Mouse (Mus musculus): ENCODE measurements around the gene Cldn2. TPM values are rescaled to one million over a fixed set of nuclear protein-coding genes. Genes with fewer than 3 reads are reported as not detected.
"Not testable (repeated sequence)": the region's sequence is repeated elsewhere in the genome, so short reads cannot be mapped to it uniquely, and the experiment has no call there.

Cldn2 gene
- polyA plus RNA-seq (2016; fragmentation: Nextera tagmentation; extraction: Ambion mirVana), result 0.18 TPM in 1 of 2 replicates, not detected in the other

DNA sequence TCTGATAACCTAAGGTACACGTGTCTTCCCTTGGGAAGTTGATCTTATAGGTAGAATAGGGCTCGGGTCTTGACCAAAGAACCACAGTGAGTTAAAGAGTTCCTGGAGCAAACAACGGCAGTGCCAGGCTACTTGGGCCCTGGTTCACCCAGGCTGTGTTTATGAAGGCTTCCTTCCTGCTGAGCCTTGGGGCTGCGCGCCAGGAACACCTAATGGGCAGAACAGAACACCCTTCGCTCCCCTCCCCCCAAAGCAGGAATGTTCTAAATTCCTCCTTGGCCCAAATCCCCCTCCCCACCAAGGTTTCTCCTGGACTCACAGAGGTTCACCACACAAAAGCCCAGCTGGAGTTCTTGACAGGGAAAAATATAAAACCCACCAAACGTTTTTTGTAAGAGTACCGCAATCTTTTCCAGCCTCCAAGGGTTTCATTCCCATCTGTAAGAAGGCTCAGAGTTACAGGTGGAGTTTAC, at the start of gene Cldn2:
Gene Cldn2 (plus strand): TSS at position 423 of the 473 bp plus-strand sequence.
- no peaks in the 10 kb centered on the region for H3K4me1 ChIP-seq
- no peak within 1 kb of the TSS for H3K27ac ChIP-seq
- peaks cover 12% of the 10 kb centered on the region; the same call in 1 of the 2 replicates for H3K27me3 ChIP-seq
- no peak for ATAC-seq (ENCODE audit: insufficient number of reproducible peaks, insufficient read depth, low FRiP score, low TSS enrichment)
- 62% methylated on average over 8 of the region's 8 CpGs for WGBS
- H3K4me2 ChIP-seq (replicated peaks), result no peak within 1 kb of the TSS
- no peaks in the 10 kb centered on the region for H3K9me3 ChIP-seq
- no peak within 1 kb of the TSS for H3K9ac ChIP-seq
- no peaks in the 10 kb centered on the region for H3K36me3 ChIP-seq
- H3K4me3 ChIP-seq, result no peak within 1 kb of the TSS

- ATAC-seq (ENCODE audit: insufficient number of reproducible peaks, insufficient read depth, low FRiP score, low TSS enrichment), result no peak
- no peak overlapping the region for H3K4me3 ChIP-seq
- no peaks in the 10 kb centered on the region for H3K9me3 ChIP-seq
- no peak overlapping the region for H3K9ac ChIP-seq
- no peak overlapping the region for H3K4me2 ChIP-seq (replicated peaks)
- no peaks in the 10 kb centered on the region for H3K4me1 ChIP-seq
- H3K36me3 ChIP-seq, result no peaks in the 10 kb centered on the region
- H3K27me3 ChIP-seq, result no peaks in the 10 kb centered on the region
- WGBS, result 4% methylated on average over 1 of the region's 1 CpGs
- no peak overlapping the region for H3K27ac ChIP-seq
Observed at GRCm38 (mm10) chrX:139751855-139752254, 48.8 kb upstream of the Cldn2 start.

DNA sequence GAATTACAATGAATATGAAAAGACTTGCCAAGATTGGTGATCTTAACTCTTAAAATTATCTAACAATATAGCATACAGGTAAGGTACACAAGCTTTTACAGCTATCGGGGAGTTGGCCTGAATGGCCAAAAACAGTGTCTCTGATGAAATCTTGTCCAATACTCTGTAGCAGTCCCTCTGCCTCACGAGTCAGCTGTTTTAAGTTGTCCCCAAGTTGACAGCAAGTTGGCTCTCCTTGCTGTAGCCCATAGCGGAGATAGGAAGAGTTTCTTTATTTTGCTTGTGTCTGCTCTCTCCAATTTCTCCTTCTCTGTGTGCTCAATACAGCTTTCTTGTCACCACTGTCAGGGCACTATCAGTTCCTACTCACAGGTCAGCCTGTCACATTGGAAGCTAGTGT, 42.0 kb upstream of the Cldn2 start:
- H3K4me2 ChIP-seq (replicated peaks); H3K9me3 ChIP-seq; H3K36me3 ChIP-seq; H3K9ac ChIP-seq; ATAC-seq (ENCODE audit: insufficient number of reproducible peaks, insufficient read depth, low FRiP score, low TSS enrichment); H3K4me3 ChIP-seq; H3K27ac ChIP-seq; H3K27me3 ChIP-seq; H3K4me1 ChIP-seq: not testable (repeated sequence)
- 84% methylated on average over 3 of the region's 3 CpGs for WGBS

- H3K9ac ChIP-seq, result no peak overlapping the region
- no peak overlapping the region for H3K27ac ChIP-seq
- H3K27me3 ChIP-seq, result no peaks in the 10 kb centered on the region
- H3K4me2 ChIP-seq (replicated peaks), result no peak overlapping the region
- WGBS, result 75% methylated on average over 2 of the region's 2 CpGs
- no peaks in the 10 kb centered on the region for H3K9me3 ChIP-seq
- no peaks in the 10 kb centered on the region for H3K36me3 ChIP-seq
- no peak overlapping the region for H3K4me3 ChIP-seq
- no peaks in the 10 kb centered on the region for H3K4me1 ChIP-seq
- ATAC-seq (ENCODE audit: insufficient number of reproducible peaks, insufficient read depth, low FRiP score, low TSS enrichment), result no peak
Observed at GRCm38 (mm10) chrX:139762546-139762945, 38.1 kb upstream of the Cldn2 start.

DNA sequence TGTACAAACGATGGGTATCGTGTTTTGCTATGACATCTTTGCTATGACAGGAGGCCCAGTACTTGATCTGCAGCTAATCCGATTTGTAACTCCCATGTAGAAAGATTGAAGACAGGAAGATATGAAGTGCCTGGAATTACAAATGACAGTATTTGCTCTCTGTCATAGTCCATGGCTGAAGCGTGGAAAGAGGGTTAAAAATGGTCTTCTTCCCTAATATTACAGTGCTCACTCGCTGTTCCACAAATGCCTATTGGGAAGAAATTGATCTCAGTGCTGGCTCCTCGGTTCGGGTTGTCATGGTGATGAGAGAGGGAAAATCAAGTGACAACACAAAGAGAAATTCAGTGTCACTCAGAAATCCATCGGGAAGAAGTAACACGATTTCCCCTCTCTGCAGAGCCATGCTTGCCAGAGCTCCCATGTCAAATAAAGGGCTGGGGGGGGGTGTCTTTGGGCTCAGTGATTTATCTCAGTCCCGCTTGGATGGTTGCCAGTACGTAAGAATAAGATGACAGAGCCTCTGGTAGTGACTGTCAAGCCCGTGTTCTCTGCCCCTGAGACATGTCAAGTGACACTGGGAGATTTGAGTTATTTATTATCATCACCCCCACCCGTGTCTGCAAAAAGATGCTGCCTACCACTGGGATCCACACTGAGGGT, 30.5 kb upstream of the Cldn2 start:
- no peaks in the 10 kb centered on the region for H3K4me1 ChIP-seq
- H3K27me3 ChIP-seq, result peaks cover 14% of the 10 kb centered on the region; the same call in 1 of the 2 replicates
- H3K27ac ChIP-seq, result no peak overlapping the region
- H3K9ac ChIP-seq, result no peak overlapping the region
- H3K36me3 ChIP-seq, result no peaks in the 10 kb centered on the region
- no peaks in the 10 kb centered on the region for H3K9me3 ChIP-seq
- H3K4me3 ChIP-seq, result no peak overlapping the region
- ATAC-seq (ENCODE audit: insufficient number of reproducible peaks, insufficient read depth, low FRiP score, low TSS enrichment), result no peak
- 70% methylated on average over 13 of the region's 13 CpGs for WGBS
- H3K4me2 ChIP-seq (replicated peaks), result no peak overlapping the region

DNA sequence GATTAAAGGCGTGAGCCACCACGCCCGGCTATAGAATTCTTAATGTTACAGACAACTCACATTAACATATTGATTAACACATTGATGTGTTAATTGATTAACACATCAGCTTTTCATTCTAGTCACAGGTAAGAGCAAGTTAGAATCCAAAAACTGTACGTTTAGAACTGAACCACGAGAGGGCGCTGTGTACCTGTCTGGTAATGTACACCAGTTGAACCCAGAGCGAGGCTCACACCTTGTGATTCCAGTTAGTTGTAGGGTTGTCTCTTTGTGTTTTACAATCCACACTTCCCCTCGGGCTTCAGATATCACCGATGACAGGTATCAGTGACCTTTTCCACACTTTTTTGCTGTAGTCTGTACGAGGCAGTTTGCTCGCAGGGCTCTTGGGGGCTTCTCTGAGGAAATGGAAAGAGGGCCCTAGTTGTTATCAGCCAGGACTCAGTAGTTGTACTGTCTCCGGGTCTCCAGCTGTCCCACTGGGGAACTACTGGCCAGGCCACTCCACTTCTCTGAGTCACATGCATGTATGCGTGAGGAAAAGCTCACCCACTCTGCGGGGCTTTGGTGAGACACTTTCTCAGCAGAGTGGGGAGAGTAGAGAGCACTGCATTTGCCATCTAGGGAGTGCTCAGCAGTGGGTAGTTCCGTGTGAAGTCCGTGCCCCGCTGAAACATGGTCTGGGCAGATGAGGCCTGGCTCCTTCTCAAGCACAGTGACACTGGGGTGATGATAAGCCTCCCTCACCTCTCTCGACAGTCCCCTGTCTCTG, 26.1 kb upstream of the Cldn2 start:
- no peak overlapping the region for H3K4me2 ChIP-seq (replicated peaks)
- H3K9ac ChIP-seq, result no peak overlapping the region
- 41% methylated on average over 18 of the region's 18 CpGs for WGBS
- no peaks in the 10 kb centered on the region for H3K36me3 ChIP-seq
- H3K9me3 ChIP-seq, result no peaks in the 10 kb centered on the region
- H3K27me3 ChIP-seq, result peaks cover 8% of the 10 kb centered on the region; the same call in 1 of the 2 replicates
- H3K4me1 ChIP-seq, result no peaks in the 10 kb centered on the region
- no peak for ATAC-seq (ENCODE audit: insufficient number of reproducible peaks, insufficient read depth, low FRiP score, low TSS enrichment)
- H3K27ac ChIP-seq, result no peak overlapping the region
- H3K4me3 ChIP-seq, result no peak overlapping the region

GRCm38 (mm10) chrX:139775084-139775612, 25.5 kb upstream of the Cldn2 start:
- Histone ChIP-seq H3K4me3 (no peak overlapping the region), H3K36me3 (no peaks in the 10 kb centered on the region), H3K27me3 (peaks cover 8% of the 10 kb centered on the region; the same call in 1 of the 2 replicates), H3K9me3 (no peaks in the 10 kb centered on the region), H3K9ac (no peak overlapping the region), H3K4me2 (replicated peaks) (no peak overlapping the region), H3K27ac (no peak overlapping the region), H3K4me1 (no peaks in the 10 kb centered on the region)
- WGBS, result 76% methylated on average over 7 of the region's 7 CpGs
- no peak for ATAC-seq (ENCODE audit: insufficient number of reproducible peaks, insufficient read depth, low FRiP score, low TSS enrichment)

- H3K9ac ChIP-seq, result no peak overlapping the region
- H3K4me3 ChIP-seq, result no peak overlapping the region
- no peaks in the 10 kb centered on the region for H3K9me3 ChIP-seq
- no peaks in the 10 kb centered on the region for H3K36me3 ChIP-seq
- H3K4me1 ChIP-seq, result no peaks in the 10 kb centered on the region
- peaks cover 6% of the 10 kb centered on the region; the same call in 1 of the 2 replicates for H3K27me3 ChIP-seq
- H3K27ac ChIP-seq, result no peak overlapping the region
- H3K4me2 ChIP-seq (replicated peaks), result no peak overlapping the region
- no peak for ATAC-seq (ENCODE audit: insufficient number of reproducible peaks, insufficient read depth, low FRiP score, low TSS enrichment)
- WGBS, result 34% methylated on average over 4 of the region's 4 CpGs
Observed at GRCm38 (mm10) chrX:139777357-139777756, 23.3 kb upstream of the Cldn2 start.

DNA sequence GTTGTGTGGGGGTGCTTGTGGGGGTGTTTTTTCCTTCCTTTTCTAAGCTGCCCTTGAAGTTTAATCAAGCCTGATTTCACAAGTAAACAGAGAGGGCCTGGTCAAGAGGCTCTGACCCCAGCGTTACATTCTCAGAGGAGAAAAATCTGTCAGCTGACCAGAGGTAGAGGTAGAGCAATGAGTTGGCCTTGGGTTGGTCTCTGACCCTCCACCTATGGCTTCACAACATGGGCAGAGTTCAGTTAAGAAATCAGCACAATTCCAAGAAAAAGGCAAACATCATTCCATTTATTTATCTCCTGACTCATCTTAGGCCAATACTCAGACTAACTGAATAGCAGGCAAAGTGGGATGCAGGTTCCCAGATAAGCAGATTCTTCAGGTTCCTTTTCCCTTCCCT, 21.7 kb upstream of the Cldn2 start:
- ATAC-seq (ENCODE audit: insufficient number of reproducible peaks, insufficient read depth, low FRiP score, low TSS enrichment), result no peak
- no peaks in the 10 kb centered on the region for H3K4me1 ChIP-seq
- no peak overlapping the region for H3K4me2 ChIP-seq (replicated peaks)
- H3K9me3 ChIP-seq, result no peaks in the 10 kb centered on the region
- no peak overlapping the region for H3K27ac ChIP-seq
- WGBS, result 82% methylated on average over 1 of the region's 1 CpGs
- no peaks in the 10 kb centered on the region for H3K36me3 ChIP-seq
- peaks cover 6% of the 10 kb centered on the region; the same call in 1 of the 2 replicates for H3K27me3 ChIP-seq
- H3K4me3 ChIP-seq, result no peak overlapping the region
- H3K9ac ChIP-seq, result no peak overlapping the region

- Histone ChIP-seq H3K27ac (no peak overlapping the region), H3K27me3 (peaks cover 6% of the 10 kb centered on the region; the same call in 1 of the 2 replicates), H3K4me1 (no peaks in the 10 kb centered on the region), H3K4me3 (no peak overlapping the region), H3K9me3 (no peaks in the 10 kb centered on the region), H3K36me3 (no peaks in the 10 kb centered on the region), H3K4me2 (replicated peaks) (no peak overlapping the region), H3K9ac (no peak overlapping the region)
- WGBS, result 81% methylated on average over 5 of the region's 5 CpGs
- ATAC-seq (ENCODE audit: insufficient number of reproducible peaks, insufficient read depth, low FRiP score, low TSS enrichment), result no peak
Observed at GRCm38 (mm10) chrX:139779401-139779800, 21.2 kb upstream of the Cldn2 start.

GRCm38 (mm10) chrX:139780988-139781387, 19.6 kb upstream of the Cldn2 start:
- H3K4me3 ChIP-seq, result no peak overlapping the region
- no peak for ATAC-seq (ENCODE audit: insufficient number of reproducible peaks, insufficient read depth, low FRiP score, low TSS enrichment)
- 53% methylated on average over 3 of the region's 3 CpGs for whole genome bisulfite sequencing

More at GRCm38 (mm10) chrX:139780988-139781387, 19.6 kb upstream of the Cldn2 start:
- Histone ChIP-seq H3K27me3 (peaks cover 3% of the 10 kb centered on the region; the same call in 1 of the 2 replicates), H3K4me2 (replicated peaks) (no peak overlapping the region), H3K4me1 (no peaks in the 10 kb centered on the region), H3K9me3 (no peaks in the 10 kb centered on the region), H3K9ac (no peak overlapping the region), H3K36me3 (no peaks in the 10 kb centered on the region), H3K27ac (no peak overlapping the region)

Data from embryonic facial prominence, embryonic 12.5 days (tissue).